Mouse (Mus musculus): ENCODE measurements around the gene Topaz1. TPM values are rescaled to one million over a fixed set of nuclear protein-coding genes. Genes with fewer than 3 reads are reported as not detected.
A peak's percentile ranks its signal among the peaks of the same experiment; 100 is the strongest.
"Not testable (repeated sequence)": the region's sequence is repeated elsewhere in the genome, so short reads cannot be mapped to it uniquely, and the experiment has no call there.

Gene Topaz1
- polyA plus RNA-seq, 1 experiment from 2014 or later = not detected

DNA sequence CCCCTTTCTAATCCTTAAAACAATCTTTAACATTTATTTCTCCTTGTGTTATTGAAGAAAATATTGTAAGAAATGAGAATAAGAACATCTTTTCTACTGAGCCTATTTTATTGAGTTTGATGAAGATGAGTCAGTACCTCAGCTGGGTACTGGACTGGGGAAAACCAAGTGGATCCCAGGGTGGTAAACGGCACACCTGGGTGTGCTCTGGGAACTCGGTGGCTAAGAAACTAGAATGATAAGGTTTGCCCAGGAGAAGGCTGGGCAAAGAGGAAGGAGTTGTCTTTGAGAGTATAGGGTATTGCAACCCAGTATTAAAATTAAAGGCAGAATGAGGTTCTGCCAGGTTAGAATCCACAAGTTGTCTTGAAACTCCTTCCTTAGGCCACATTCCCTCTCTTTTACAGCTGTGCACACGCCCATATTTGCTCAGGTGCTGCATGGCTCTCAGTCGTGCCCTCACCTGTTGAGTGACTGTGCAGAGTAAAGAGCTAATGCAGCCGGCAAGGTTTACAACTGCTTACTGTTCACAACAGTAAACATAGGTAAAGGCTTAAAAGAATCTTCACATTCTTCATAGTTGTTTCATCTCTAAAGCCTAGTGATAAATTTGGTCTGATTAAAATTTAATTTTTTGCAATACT is 76.3 kb downstream of the Topaz1 start:
- no peaks in the 10 kb centered on the region for H3K4me1 ChIP-seq (replicated peaks)
- no peaks in the 10 kb centered on the region for H3K27me3 ChIP-seq
- H3K27ac ChIP-seq = no peak overlapping the region
- WGBS = 94% methylated on average over 5 of the region's 5 CpGs
- H3K36me3 ChIP-seq = peaks cover 76% of the 10 kb centered on the region
- H3K4me2 ChIP-seq = no peak overlapping the region
- ATAC-seq (ENCODE audit: low FRiP score) = no peak
- no peak overlapping the region for H3K4me3 ChIP-seq
- no peaks in the 10 kb centered on the region for H3K9me3 ChIP-seq
- no peak overlapping the region for H3K9ac ChIP-seq

DNA sequence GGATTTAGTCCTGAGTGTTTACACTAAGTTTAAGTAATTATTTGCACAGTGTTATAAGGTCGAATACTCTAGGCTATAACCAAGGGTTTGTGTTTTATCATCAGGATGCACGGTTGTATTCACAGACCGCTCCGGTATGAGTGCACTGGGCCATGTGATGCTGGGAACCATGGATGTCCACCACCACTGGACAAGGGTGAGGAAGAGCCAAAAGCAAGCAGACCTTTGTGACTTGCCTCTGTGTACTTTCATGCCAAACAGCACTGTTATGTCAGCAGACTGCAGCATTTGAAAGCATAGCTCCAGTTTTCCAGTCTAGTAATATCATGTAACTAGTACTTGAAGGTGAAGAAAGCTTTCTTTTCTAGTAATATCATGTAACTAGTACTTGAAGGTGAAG is 79.6 kb downstream of the Topaz1 start:
- no peak overlapping the region for H3K4me2 ChIP-seq
- no peak overlapping the region for H3K4me3 ChIP-seq
- no peak for ATAC-seq (ENCODE audit: low FRiP score)
- H3K27ac ChIP-seq = no peak overlapping the region
- H3K36me3 ChIP-seq = peaks cover 75% of the 10 kb centered on the region
- H3K27me3 ChIP-seq = no peaks in the 10 kb centered on the region
- H3K9me3 ChIP-seq = no peaks in the 10 kb centered on the region
- WGBS = 94% methylated on average over 4 of the region's 4 CpGs
- no peak overlapping the region for H3K9ac ChIP-seq
- H3K4me1 ChIP-seq (replicated peaks) = no peaks in the 10 kb centered on the region

- no peaks in the 10 kb centered on the region for H3K9me3 ChIP-seq
- H3K9ac ChIP-seq = no peak overlapping the region
- no peak overlapping the region for H3K4me3 ChIP-seq
- WGBS = 85% methylated on average over 4 of the region's 4 CpGs
- no peak for ATAC-seq (ENCODE audit: low FRiP score)
- no peaks in the 10 kb centered on the region for H3K27me3 ChIP-seq
- H3K4me2 ChIP-seq = no peak overlapping the region
- H3K4me1 ChIP-seq (replicated peaks) = no peaks in the 10 kb centered on the region
- H3K36me3 ChIP-seq = peaks cover 72% of the 10 kb centered on the region
- H3K27ac ChIP-seq = no peak overlapping the region
Measured at GRCm38 (mm10) chr9:122829826-122830380, 82.8 kb downstream of the Topaz1 start.

DNA sequence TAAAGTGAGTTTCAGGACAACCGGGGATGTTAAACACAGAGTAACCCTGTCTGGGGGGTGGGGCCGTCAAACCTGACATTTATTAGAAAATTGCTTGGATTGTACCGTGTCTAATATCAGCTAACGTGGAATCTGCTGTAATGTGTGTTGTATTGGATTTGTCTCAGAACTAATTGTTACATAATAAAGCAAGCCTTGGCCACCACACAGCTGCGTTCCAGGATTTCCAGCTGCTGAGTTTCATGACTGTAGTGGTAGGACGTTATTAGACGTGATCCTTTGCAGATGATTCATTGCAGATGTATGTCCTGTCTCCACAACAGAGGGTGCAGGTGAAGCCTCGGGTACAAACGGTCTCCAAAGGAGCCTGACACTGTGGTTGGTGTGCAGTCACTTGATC is 89.0 kb downstream of the Topaz1 start:
- H3K27ac ChIP-seq = peak overlapping the region; percentile 70
- H3K4me3 ChIP-seq = no peak overlapping the region
- no peaks in the 10 kb centered on the region for H3K9me3 ChIP-seq
- peaks cover 30% of the 10 kb centered on the region for H3K36me3 ChIP-seq
- H3K27me3 ChIP-seq = 0 out of 2 replicates have a peak, but pooled peaks cover 3% of the 10 kb centered on the region
- no peak overlapping the region for H3K4me2 ChIP-seq
- WGBS = 77% methylated on average over 9 of the region's 9 CpGs
- H3K9ac ChIP-seq = no peak overlapping the region
- no peak for ATAC-seq (ENCODE audit: low FRiP score)
- peaks cover 22% of the 10 kb centered on the region for H3K4me1 ChIP-seq (replicated peaks)

DNA sequence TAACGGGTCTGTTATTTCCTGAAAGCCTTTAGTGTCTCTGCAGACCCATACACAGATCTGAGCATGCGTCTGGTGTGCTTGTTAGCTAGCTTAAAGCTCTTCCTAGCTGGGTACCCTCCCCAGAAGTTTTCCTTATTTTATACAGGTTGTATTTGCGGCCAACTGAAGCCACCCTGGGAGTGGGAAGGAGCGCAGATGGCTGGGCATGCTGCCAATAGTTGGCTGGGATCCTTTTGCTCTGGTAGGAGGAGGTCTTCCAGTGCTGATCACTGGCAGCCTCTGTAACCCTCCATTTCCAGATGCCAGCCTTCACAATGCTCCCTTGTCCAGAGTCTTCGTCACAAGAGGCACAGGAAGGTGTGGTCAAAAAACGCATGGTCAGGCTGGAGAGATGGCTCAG is 89.6 kb downstream of the Topaz1 start:
- peak; percentile 83 for ATAC-seq (ENCODE audit: low FRiP score)
- Histone ChIP-seq H3K4me2 (no peak overlapping the region), H3K9me3 (no peaks in the 10 kb centered on the region), H3K27me3 (0 out of 2 replicates have a peak, but pooled peaks cover 3% of the 10 kb centered on the region), H3K36me3 (peaks cover 27% of the 10 kb centered on the region), H3K4me1 (replicated peaks) (peaks cover 22% of the 10 kb centered on the region), H3K27ac (peak overlapping the region; percentile 70), H3K4me3 (no peak overlapping the region), H3K9ac (no peak overlapping the region)
- 45% methylated on average over 6 of the region's 6 CpGs for WGBS

GRCm38 (mm10) chr9:122837216-122837615 is 90.1 kb downstream of the Topaz1 start:
- Histone ChIP-seq H3K36me3 (peaks cover 26% of the 10 kb centered on the region), H3K4me2 (no peak overlapping the region), H3K9ac (no peak overlapping the region), H3K27ac (peak overlapping the region; percentile 70; the same call in 1 of the 2 replicates), H3K4me1 (replicated peaks) (peaks cover 22% of the 10 kb centered on the region), H3K9me3 (no peaks in the 10 kb centered on the region), H3K27me3 (0 out of 2 replicates have a peak, but pooled peaks cover 3% of the 10 kb centered on the region), H3K4me3 (no peak overlapping the region)
- WGBS = 93% methylated on average over 4 of the region's 4 CpGs
- ATAC-seq (ENCODE audit: low FRiP score) = 0 out of 2 replicates have a peak, but pooled peaks have one; percentile 39

DNA sequence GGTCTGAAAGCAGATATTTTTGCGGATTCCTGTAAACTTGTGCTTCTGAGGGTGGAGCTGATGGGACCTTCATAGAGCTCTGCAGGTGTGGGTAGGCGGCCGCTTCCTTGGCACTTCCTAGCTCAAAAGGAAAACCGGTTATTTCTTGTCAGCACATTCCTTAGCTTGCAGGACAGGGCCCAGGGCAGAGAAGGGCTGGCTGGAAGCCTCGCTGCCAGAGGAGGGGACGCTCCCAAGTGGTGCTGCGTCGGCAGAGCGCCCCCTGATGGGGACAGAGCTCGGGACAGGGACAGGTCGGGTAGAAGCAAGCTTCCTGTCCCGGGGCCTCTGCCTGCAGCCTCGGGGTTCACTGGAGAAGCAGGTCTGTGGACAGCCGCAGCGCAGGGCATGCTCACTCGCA is 90.5 kb downstream of the Topaz1 start:
- H3K9me3 ChIP-seq = no peaks in the 10 kb centered on the region
- peaks cover 24% of the 10 kb centered on the region for H3K36me3 ChIP-seq
- no peak overlapping the region for H3K9ac ChIP-seq
- ATAC-seq (ENCODE audit: low FRiP score) = no peak
- H3K4me1 ChIP-seq (replicated peaks) = peaks cover 22% of the 10 kb centered on the region
- H3K4me3 ChIP-seq = no peak overlapping the region
- H3K4me2 ChIP-seq = no peak overlapping the region
- 0 out of 2 replicates have a peak, but pooled peaks cover 3% of the 10 kb centered on the region for H3K27me3 ChIP-seq
- H3K27ac ChIP-seq = no peak overlapping the region
- WGBS = 24% methylated on average over 16 of the region's 16 CpGs

DNA sequence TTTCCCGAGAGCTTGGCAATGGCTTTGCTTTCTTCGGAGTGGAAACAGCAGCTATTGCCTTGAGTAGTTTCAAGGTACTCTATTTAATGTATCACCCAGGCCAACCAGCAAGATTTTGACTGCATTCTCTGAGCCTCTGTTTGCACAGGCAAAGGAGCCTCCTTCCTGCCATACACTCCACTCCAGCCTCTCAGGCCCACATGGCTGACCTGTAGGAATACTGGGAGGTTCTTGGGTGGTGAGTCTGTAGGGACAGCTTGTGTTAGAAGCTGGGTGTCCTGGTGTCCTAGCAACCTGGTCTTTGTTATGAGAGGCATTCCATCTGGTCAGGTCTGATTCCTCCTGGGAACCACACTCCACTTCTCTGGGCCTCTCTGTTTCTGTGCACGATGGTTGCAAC is 96.6 kb downstream of the Topaz1 start, which contains the start of gene Gm35549:
Gene Gm35549 (minus strand): TSS at position 276 of the 400 bp plus-strand sequence.
- no peaks in the 10 kb centered on the region for H3K4me1 ChIP-seq (replicated peaks)
- peaks cover 4% of the 10 kb centered on the region; the same call in 1 of the 2 replicates for H3K9me3 ChIP-seq
- no peak for ATAC-seq (ENCODE audit: low FRiP score)
- no peak within 1 kb of the TSS for H3K27ac ChIP-seq
- no peak within 1 kb of the TSS for H3K4me2 ChIP-seq
- 84% methylated on average over 3 of the region's 3 CpGs for WGBS
- H3K4me3 ChIP-seq = no peak within 1 kb of the TSS
- H3K36me3 ChIP-seq = peaks cover 7% of the 10 kb centered on the region
- H3K9ac ChIP-seq = no peak within 1 kb of the TSS
- no peaks in the 10 kb centered on the region for H3K27me3 ChIP-seq

DNA sequence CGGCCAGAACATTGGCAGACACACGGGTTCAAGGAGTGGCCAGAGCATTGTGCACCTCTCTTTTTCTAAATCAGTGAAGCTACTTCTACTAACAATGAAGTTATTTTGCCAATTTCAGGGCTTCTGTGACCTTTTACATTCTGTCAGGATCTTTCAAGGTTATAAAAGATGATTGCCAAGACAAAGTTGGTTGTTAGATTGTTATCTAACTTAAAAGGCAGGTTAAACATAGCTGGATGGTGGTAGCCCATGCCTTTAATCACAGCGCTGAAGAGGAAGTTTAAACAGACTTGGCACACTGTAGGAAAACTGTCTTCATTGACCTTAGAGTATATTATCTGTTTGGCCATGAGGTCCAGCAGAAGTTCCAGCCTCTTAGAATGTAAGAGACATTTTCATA is 98.5 kb downstream of the Topaz1 start:
- no peak overlapping the region for H3K4me3 ChIP-seq
- no peaks in the 10 kb centered on the region for H3K27me3 ChIP-seq
- peaks cover 24% of the 10 kb centered on the region for H3K36me3 ChIP-seq
- no peak overlapping the region for H3K9ac ChIP-seq
- H3K27ac ChIP-seq = no peak overlapping the region
- no peak overlapping the region for H3K4me2 ChIP-seq
- H3K4me1 ChIP-seq (replicated peaks) = no peaks in the 10 kb centered on the region
- ATAC-seq (ENCODE audit: low FRiP score) = no peak
- 87% methylated on average over 3 of the region's 3 CpGs for WGBS
- H3K9me3 ChIP-seq = peaks cover 4% of the 10 kb centered on the region; the same call in 1 of the 2 replicates

- no peak for ATAC-seq (ENCODE audit: low FRiP score)
- Histone ChIP-seq H3K27me3 (no peaks in the 10 kb centered on the region), H3K4me2 (no peak overlapping the region), H3K9ac (no peak overlapping the region), H3K4me1 (replicated peaks) (no peaks in the 10 kb centered on the region), H3K36me3 (peaks cover 29% of the 10 kb centered on the region), H3K9me3 (peaks cover 4% of the 10 kb centered on the region; the same call in 1 of the 2 replicates), H3K27ac (no peak overlapping the region), H3K4me3 (no peak overlapping the region)
Measured at GRCm38 (mm10) chr9:122846156-122846555, 99.0 kb downstream of the Topaz1 start.

DNA sequence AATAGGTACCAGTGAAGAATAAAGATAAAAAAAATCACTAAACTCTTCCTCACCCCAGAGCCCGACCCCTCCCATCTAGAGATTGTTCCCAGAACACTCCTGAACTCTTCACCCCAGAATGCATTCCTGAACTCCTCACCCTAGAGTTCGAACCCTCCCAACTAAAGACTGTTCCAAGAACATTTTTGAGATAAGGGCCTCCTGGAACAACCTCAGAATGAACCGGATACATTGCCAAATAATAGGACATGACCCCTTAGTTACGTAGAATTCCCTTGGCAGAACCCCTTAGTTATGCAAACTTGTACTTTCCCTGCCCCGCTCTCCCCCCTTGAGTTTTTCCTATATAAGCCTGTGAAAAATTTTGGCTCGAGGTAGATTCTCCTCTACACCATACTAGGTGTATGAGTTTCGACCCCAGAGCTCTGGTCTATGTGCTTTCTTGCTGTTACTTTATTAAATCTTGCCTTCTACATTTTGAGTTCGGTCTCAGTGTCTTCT is 100.7 kb downstream of the Topaz1 start:
- H3K36me3 ChIP-seq = peaks cover 46% of the 10 kb centered on the region
- not testable (repeated sequence) for H3K4me3 ChIP-seq; H3K9ac ChIP-seq; H3K4me2 ChIP-seq; ATAC-seq (ENCODE audit: low FRiP score); H3K9me3 ChIP-seq; H3K27me3 ChIP-seq; H3K27ac ChIP-seq; H3K4me1 ChIP-seq (replicated peaks)
- WGBS = 97% methylated on average over 7 of the region's 8 CpGs

Measured in hindbrain, embryonic 13.5 days (tissue).